18 mouse cellular contexts compared by ENCODE assay signal in the genomic region with DNA sequence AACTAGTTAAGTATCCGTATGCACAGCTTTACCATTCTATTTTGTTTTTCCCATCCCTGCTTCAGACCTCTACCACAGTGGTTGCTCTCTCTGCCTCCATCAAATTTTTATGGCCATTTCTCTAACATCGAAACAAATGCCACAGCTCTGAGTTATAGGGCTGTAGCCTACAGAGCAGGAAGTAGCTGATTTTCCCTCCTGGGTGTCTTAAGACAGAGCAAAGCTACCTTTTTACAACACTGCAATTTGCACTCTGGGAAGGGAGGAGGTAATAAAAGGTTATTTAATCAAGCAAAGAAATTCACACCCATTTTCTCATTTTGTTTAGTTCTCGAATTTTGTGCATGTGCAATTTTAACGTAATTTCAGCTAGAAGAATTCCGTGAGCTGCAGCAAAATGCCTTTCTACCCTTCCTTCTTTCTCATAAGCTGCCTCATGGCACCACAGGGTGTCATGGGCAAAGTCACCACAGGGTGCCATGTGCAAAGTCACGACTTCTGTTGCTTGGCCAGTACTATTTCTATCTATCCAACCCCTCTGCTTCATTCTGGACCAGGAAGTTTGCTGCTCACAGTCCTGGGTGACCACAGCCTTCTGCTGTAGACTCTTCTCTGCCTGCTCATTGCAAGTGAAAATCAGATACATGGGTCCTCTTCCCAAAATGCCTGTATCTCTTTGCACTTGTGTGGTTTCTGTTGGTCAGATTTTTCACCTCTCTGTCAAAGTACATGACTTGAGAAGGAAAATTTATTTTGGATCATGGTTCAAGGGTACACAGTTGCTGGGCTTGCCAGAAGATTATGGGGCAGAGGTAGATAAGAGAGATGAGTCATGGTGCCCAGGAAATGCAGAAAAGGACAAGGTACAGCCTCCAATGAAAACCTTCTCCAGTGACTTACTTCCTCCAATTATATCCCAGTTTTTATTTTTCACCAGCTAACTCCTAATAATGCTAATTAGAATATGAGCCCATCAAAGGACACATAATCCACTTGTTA.
DNase-seq lines count a peak whose midpoint lies in the region; ATAC-seq and TF ChIP-seq lines count a peak whose summit lies in the region.
"Had no signal": no experiment of that assay in that cellular context is flagged by ENCODE, and none has a peak within 500 bp of the region (broad histone marks: within the 10 kb centered on the region; RNA-seq: fewer than 3 reads in every experiment).

No protein-coding gene starts in this region.

- H3K36me3 ChIP-seq in limb, embryonic 12.5 days: no peaks in the 10 kb centered on the region
- no peaks in the 10 kb centered on the region for H3K36me3 ChIP-seq in limb, embryonic 10.5 days
- H3K36me3 ChIP-seq in intestine, embryonic 14.5 days (ENCODE audit: control insufficient read depth, insufficient read depth, low read length): no peaks in the 10 kb centered on the region
- H3K36me3 ChIP-seq in limb, embryonic 13.5 days: no peaks in the 10 kb centered on the region
- H3K36me3 ChIP-seq: embryonic facial prominence, embryonic 13.5 days; forebrain, embryonic 12.5 days; heart, embryonic 12.5 days; hindbrain, embryonic 10.5 days had no signal

- peak overlapping the region; percentile 28 for H3K4me2 ChIP-seq in limb, embryonic 12.5 days
- no peak overlapping the region for H3K4me2 ChIP-seq in intestine, embryonic 14.5 days (ENCODE audit: low read length)
- peak overlapping the region; percentile 28 for H3K4me2 ChIP-seq in limb, embryonic 13.5 days (replicated peaks)
- H3K4me2 ChIP-seq: embryonic facial prominence, embryonic 13.5 days; forebrain, embryonic 12.5 days; heart, embryonic 12.5 days; hindbrain, embryonic 14.5 days had no signal

- WGBS in cerebellum, adult 2 months: 55% methylated on average over 6 of the region's 6 CpGs
- 25% methylated on average over 6 of the region's 6 CpGs for WGBS in limb, embryonic 12.5 days
- 65% methylated on average over 6 of the region's 6 CpGs for WGBS in limb, embryonic 10.5 days
- 70% methylated on average over 6 of the region's 6 CpGs for WGBS in intestine, embryonic 14.5 days
- WGBS in limb, embryonic 13.5 days: 25% methylated on average over 6 of the region's 6 CpGs

- H3K27ac ChIP-seq in cerebellum, adult 2 months (ENCODE audit: insufficient read depth, low read length): no peak overlapping the region
- peak overlapping the region; percentile 23; the same call in 1 of the 2 replicates for H3K27ac ChIP-seq in limb, embryonic 12.5 days
- no peak overlapping the region for H3K27ac ChIP-seq in limb, embryonic 10.5 days
- peak overlapping the region; percentile 29 for H3K27ac ChIP-seq in intestine, embryonic 14.5 days (ENCODE audit: low read depth)
- no peak overlapping the region for H3K27ac ChIP-seq in limb, embryonic 13.5 days
- H3K27ac ChIP-seq: embryonic facial prominence, embryonic 13.5 days; forebrain, embryonic 12.5 days; hindbrain, embryonic 10.5 days; hindbrain, embryonic 14.5 days had no signal

- no peak for TF ChIP-seq CTCF in cerebellum, adult 2 months (IDR thresholded peaks at IDR 0.05; ENCODE audit: borderline replicate concordance, insufficient read depth, low read depth, low read length)

- DNase-seq in cerebellum, adult 2 months: peak; percentile 44 to 72
- no peak for DNase-seq in cerebellum, postnatal 10 days
- no peak for DNase-seq in limb, embryonic 10.5 days (ENCODE audit: low spot score)
- no peak for DNase-seq in intestine, embryonic 14.5 days (ENCODE audit: low spot score)
- no peak for DNase-seq in spleen, postnatal 10 days (ENCODE audit: low spot score in 2 of 2)
- DNase-seq in adipocyte (ENCODE audit: low spot score): no peak
- DNase-seq: adrenal gland, postnatal 36 days; cerebellum, adult 11 months; cerebellum, adult 9-11 months; gastrocnemius, postnatal 10 days had no signal

- H3K27me3 ChIP-seq in cerebellum, adult 2 months (ENCODE audit: control insufficient read depth, insufficient read depth, low read length): no peaks in the 10 kb centered on the region
- peaks cover 18% of the 10 kb centered on the region for H3K27me3 ChIP-seq in limb, embryonic 12.5 days
- no peaks in the 10 kb centered on the region for H3K27me3 ChIP-seq in limb, embryonic 10.5 days (ENCODE audit: low read depth, poor library complexity, severe bottlenecking)
- no peaks in the 10 kb centered on the region for H3K27me3 ChIP-seq in intestine, embryonic 14.5 days (replicated peaks; ENCODE audit: control insufficient read depth, insufficient read depth, low read length)
- peaks cover 19% of the 10 kb centered on the region; the same call in 1 of the 2 replicates for H3K27me3 ChIP-seq in limb, embryonic 13.5 days
- H3K27me3 ChIP-seq: embryonic facial prominence, embryonic 13.5 days; forebrain, embryonic 12.5 days; heart, embryonic 12.5 days had no signal

- TF ChIP-seq POLR2A in cerebellum, adult 2 months (IDR thresholded peaks at IDR 0.05; ENCODE audit: borderline replicate concordance, insufficient read depth, low read length): no peak

- no peak overlapping the region for H3K9ac ChIP-seq in limb, embryonic 12.5 days (replicated peaks)
- H3K9ac ChIP-seq in intestine, embryonic 14.5 days (ENCODE audit: low read length): no peak overlapping the region
- no peak overlapping the region for H3K9ac ChIP-seq in limb, embryonic 13.5 days
- H3K9ac ChIP-seq: embryonic facial prominence, embryonic 13.5 days; forebrain, embryonic 12.5 days; heart, embryonic 12.5 days; hindbrain, embryonic 14.5 days had no signal

- no peak overlapping the region for H3K4me3 ChIP-seq in cerebellum, adult 2 months (replicated peaks; ENCODE audit: insufficient read depth, low read depth, low read length)
- no peak overlapping the region for H3K4me3 ChIP-seq in limb, embryonic 12.5 days (replicated peaks)
- H3K4me3 ChIP-seq in limb, embryonic 10.5 days: no peak overlapping the region
- no peak overlapping the region for H3K4me3 ChIP-seq in intestine, embryonic 14.5 days (ENCODE audit: low read depth, low read length)
- no peak overlapping the region for H3K4me3 ChIP-seq in limb, embryonic 13.5 days
- H3K4me3 ChIP-seq: embryonic facial prominence, embryonic 13.5 days; forebrain, embryonic 12.5 days; heart, embryonic 12.5 days; hindbrain, embryonic 10.5 days had no signal

- no peaks in the 10 kb centered on the region for H3K9me3 ChIP-seq in limb, embryonic 12.5 days
- no peaks in the 10 kb centered on the region for H3K9me3 ChIP-seq in limb, embryonic 10.5 days (replicated peaks)
- no peaks in the 10 kb centered on the region for H3K9me3 ChIP-seq in intestine, embryonic 14.5 days (ENCODE audit: control insufficient read depth, low read length)
- H3K9me3 ChIP-seq in limb, embryonic 13.5 days: no peaks in the 10 kb centered on the region
- H3K9me3 ChIP-seq: embryonic facial prominence, embryonic 13.5 days; forebrain, embryonic 12.5 days; heart, embryonic 12.5 days; hindbrain, embryonic 10.5 days had no signal

- peaks cover 7% of the 10 kb centered on the region for H3K4me1 ChIP-seq in cerebellum, adult 2 months (ENCODE audit: control insufficient read depth, insufficient read depth, low read length)
- peaks cover 37% of the 10 kb centered on the region for H3K4me1 ChIP-seq in limb, embryonic 12.5 days (replicated peaks)
- peaks cover 47% of the 10 kb centered on the region for H3K4me1 ChIP-seq in limb, embryonic 10.5 days
- no peaks in the 10 kb centered on the region; the same call in 1 of the 2 replicates for H3K4me1 ChIP-seq in intestine, embryonic 14.5 days (replicated peaks; ENCODE audit: control insufficient read depth, insufficient read depth, low read length)
- H3K4me1 ChIP-seq in limb, embryonic 13.5 days: peaks cover 37% of the 10 kb centered on the region
- H3K4me1 ChIP-seq: hindbrain, embryonic 10.5 days had no signal

- ATAC-seq in limb, embryonic 12.5 days (ENCODE audit: insufficient number of reproducible peaks, insufficient read depth, low FRiP score, low TSS enrichment, low read depth): no peak
- ATAC-seq in intestine, embryonic 14.5 days (replicated peaks; ENCODE audit: low FRiP score, low TSS enrichment, low read depth): no peak
- ATAC-seq in limb, embryonic 13.5 days (ENCODE audit: low FRiP score, low read depth): no peak
- ATAC-seq: forebrain, embryonic 16.5 days had no signal

Comparison
In these comparisons a context has a peak if more than half of its experiments do, and no peak if none do; other contexts are left out.
1. DNase-seq: peak in cerebellum, adult 2 months (2 of 2); none in cerebellum, postnatal 10 days (0 of 2), limb, embryonic 10.5 days (single experiment), intestine, embryonic 14.5 days (single experiment), spleen, postnatal 10 days (0 of 2) and adipocyte (single experiment).
2. H3K27ac ChIP-seq: peak in limb, embryonic 12.5 days (single experiment) and intestine, embryonic 14.5 days (single experiment); none in cerebellum, adult 2 months (single experiment), limb, embryonic 10.5 days (single experiment) and limb, embryonic 13.5 days (single experiment).